Mouse (Mus musculus): Measurements from ENCODE around the gene Tedc1. TPM values are rescaled to one million over a fixed set of nuclear protein-coding genes. Genes with fewer than 3 reads are reported as not detected.

The Tedc1 gene
- polyA plus RNA-seq (2016; fragmentation: Nextera tagmentation; extraction: Ambion mirVana), result 49.4 and 60.2 TPM in 2 replicates

DNA sequence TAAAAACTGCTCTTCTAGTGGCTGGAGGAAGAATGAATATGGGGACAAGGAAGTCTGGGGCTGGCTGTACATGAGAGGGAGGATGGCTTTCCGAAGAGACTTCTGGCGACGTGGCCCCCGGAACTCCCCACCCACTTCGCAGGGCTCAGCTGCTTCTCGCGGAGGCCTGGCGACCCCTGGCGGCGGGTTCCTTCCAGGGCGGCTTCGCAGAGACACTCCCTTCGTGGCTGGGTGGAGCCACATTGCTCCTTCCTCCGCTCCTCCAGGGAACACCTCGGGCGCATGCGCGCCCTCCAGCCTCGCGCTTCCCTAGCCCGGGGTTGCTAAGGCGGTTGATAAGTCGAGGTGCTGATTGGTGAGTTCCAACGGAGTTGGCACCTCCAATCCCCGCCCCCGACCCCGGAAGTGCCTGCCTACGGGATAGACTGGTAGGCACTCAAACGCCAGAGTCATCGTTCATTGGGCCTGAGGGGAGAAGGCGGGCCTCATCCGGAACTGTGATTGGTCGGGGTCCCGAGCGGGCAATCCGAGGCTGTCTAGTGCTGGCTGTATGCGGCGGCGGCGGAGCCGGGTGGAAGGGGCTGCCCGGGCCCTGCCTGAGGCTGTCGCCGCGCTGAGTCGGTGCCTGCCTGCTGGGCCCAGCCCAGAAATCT is at the start of gene Tedc1:
Gene Tedc1 (plus strand): TSS at position 535 of the 653 bp plus-strand sequence.
- under 1% methylated on average over 46 of the region's 46 CpGs for WGBS
- H3K36me3 ChIP-seq, result peaks cover 20% of the 10 kb centered on the region
- H3K4me1 ChIP-seq, result peaks cover 43% of the 10 kb centered on the region
- H3K27ac ChIP-seq, result peak within 1 kb of the TSS; percentile 83
- no peaks in the 10 kb centered on the region for H3K9me3 ChIP-seq (replicated peaks)
- peaks cover 43% of the 10 kb centered on the region for H3K27me3 ChIP-seq (ENCODE audit: low read depth, poor library complexity, severe bottlenecking)
- peak; percentile 99 for DNase-seq (ENCODE audit: low spot score)
- peak within 1 kb of the TSS; percentile 74 for H3K4me3 ChIP-seq

GRCm38 (mm10) chr12:113107431-113108124 is 48.6 kb upstream of the Tedc1 start:
- H3K9me3 ChIP-seq (replicated peaks), result no peaks in the 10 kb centered on the region
- peaks cover 81% of the 10 kb centered on the region for H3K36me3 ChIP-seq
- H3K4me1 ChIP-seq, result 0 out of 2 replicates have a peak, but pooled peaks cover 9% of the 10 kb centered on the region
- no peak overlapping the region for H3K27ac ChIP-seq
- no peak for DNase-seq (ENCODE audit: low spot score)
- H3K27me3 ChIP-seq (ENCODE audit: low read depth, poor library complexity, severe bottlenecking), result no peaks in the 10 kb centered on the region
- 87% methylated on average over 4 of the region's 4 CpGs for WGBS
- H3K4me3 ChIP-seq, result no peak overlapping the region

DNA sequence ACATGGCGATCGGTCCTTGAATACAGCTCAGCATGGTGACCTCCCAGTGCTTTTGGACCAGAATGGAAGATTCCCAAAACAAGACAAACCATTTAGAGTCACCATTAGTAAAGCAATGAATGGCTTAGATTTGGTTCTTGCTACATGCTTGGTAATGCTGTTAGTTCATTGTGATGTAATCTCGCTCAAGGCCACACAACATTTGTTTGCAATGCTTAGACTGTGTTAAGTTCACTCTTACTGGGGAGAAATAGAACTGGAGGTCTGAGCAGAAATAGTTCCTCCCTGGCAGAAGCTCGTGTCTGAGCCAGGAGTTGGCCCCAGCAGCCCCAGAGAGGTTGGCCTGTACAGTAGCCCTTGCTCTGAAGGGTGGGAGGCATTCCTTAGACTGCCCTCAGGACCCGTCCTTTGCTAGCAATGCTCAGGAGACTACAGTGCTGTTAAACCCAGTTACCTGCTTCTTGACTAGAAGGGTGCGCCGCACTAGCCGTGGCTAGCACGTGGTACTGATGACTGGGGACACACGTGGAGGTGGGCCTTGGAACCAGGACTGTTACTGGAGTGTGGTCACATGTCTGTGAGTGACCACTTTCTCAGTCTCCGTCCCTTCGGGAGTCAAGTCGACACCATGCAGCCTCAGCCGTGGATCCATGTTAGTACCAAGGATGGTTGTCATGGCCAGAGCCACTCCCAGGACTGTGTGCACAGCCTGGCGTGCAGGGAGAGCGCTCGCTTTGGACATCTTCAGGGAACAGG is 47.5 kb upstream of the Tedc1 start:
- Histone ChIP-seq H3K9me3 (replicated peaks) (no peaks in the 10 kb centered on the region), H3K4me1 (0 out of 2 replicates have a peak, but pooled peaks cover 5% of the 10 kb centered on the region), H3K27ac (no peak overlapping the region), H3K4me3 (no peak overlapping the region), H3K36me3 (peaks cover 81% of the 10 kb centered on the region), H3K27me3 (ENCODE audit: low read depth, poor library complexity, severe bottlenecking) (no peaks in the 10 kb centered on the region)
- DNase-seq (ENCODE audit: low spot score), result no peak
- 91% methylated on average over 17 of the region's 17 CpGs for WGBS

DNA sequence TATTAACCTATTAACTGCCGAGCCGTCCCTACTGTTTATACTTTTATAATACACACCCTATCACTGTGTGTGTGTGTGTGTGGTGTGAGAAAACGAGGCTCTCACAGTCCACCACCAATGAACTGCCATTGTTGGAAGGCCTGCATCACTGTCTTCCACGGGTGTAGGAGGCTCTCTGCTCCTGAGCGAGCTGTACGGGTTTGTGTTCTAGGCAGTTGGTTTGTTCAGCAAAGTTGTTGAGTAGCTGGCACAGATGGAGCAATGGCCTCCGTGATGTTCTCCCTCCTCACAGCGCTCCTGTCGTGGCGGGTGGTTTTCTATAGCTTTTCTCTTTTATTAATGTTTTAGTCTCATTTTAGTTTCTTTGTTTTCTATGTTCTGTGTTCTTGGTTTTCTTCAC is 46.4 kb upstream of the Tedc1 start:
- Histone ChIP-seq H3K27me3 (ENCODE audit: low read depth, poor library complexity, severe bottlenecking) (no peaks in the 10 kb centered on the region), H3K4me1 (0 out of 2 replicates have a peak, but pooled peaks cover 5% of the 10 kb centered on the region), H3K27ac (no peak overlapping the region), H3K9me3 (replicated peaks) (no peaks in the 10 kb centered on the region), H3K36me3 (peaks cover 81% of the 10 kb centered on the region), H3K4me3 (no peak overlapping the region)
- DNase-seq (ENCODE audit: low spot score), result no peak
- 91% methylated on average over 10 of the region's 10 CpGs for WGBS

DNA sequence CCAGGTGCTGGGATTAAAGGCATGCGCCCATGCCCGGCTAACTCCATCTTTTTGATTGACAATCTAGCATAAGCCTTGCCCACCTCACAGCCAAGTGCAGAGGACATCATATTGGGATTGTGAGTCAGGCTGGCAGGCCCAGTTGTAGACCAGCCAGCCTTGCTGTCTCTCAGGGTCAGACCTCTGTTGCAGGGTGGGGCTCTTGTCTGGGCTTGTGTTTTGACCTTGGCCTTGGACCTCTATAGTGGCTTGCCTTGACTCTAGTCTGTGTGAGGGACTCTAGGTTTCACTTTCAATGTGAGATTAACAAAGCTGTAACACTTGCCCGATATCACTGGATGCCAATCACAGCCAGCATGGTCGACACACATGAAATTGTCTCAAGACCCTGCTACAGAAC is 42.1 kb upstream of the Tedc1 start:
- no peaks in the 10 kb centered on the region for H3K4me1 ChIP-seq
- no peaks in the 10 kb centered on the region for H3K9me3 ChIP-seq (replicated peaks)
- 92% methylated on average over 4 of the region's 4 CpGs for WGBS
- DNase-seq (ENCODE audit: low spot score), result no peak
- no peak overlapping the region for H3K27ac ChIP-seq
- H3K4me3 ChIP-seq, result no peak overlapping the region
- peaks cover 84% of the 10 kb centered on the region for H3K36me3 ChIP-seq
- H3K27me3 ChIP-seq (ENCODE audit: low read depth, poor library complexity, severe bottlenecking), result no peaks in the 10 kb centered on the region

DNA sequence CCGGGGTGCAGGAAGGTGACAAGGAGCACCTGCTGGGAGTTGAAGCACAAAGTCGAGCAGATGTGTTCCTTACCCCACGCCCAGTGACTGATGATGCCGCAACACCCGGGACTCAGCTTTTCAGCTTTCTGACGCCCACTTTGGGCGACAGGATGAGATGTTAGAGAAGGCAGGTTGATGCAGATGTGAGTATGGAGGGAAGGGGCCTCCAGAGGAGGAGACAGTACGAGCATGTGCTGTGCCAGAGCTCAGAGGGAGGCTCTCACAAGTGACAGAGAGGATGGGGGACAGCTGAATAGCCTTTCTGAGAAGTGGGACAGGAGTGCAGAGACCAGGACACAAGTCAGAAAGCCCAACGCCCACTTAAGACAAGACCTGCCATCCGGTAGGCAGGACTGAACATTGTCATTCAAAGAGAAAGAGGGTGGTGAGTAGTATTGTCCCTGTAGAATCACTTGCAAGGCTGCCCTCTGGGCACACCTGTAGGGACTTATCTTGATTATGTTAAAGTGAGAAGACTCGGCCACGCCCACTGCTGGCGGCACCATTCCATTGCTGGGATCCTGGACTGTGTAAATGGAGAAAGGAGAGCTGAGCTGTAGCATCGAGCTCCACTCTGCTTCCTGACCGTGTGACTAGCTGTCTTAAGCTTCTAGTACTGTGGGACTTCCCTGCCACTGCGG is 41.2 kb upstream of the Tedc1 start:
- H3K9me3 ChIP-seq (replicated peaks), result no peaks in the 10 kb centered on the region
- H3K27me3 ChIP-seq (ENCODE audit: low read depth, poor library complexity, severe bottlenecking), result no peaks in the 10 kb centered on the region
- H3K36me3 ChIP-seq, result peaks cover 87% of the 10 kb centered on the region
- no peak overlapping the region for H3K4me3 ChIP-seq
- no peak for DNase-seq (ENCODE audit: low spot score)
- no peaks in the 10 kb centered on the region for H3K4me1 ChIP-seq
- 86% methylated on average over 16 of the region's 16 CpGs for WGBS
- no peak overlapping the region for H3K27ac ChIP-seq

GRCm38 (mm10) chr12:113119516-113120410 is 36.5 kb upstream of the Tedc1 start:
- peaks cover 98% of the 10 kb centered on the region for H3K36me3 ChIP-seq
- 88% methylated on average over 20 of the region's 20 CpGs for WGBS
- peak; percentile 85 for DNase-seq (ENCODE audit: low spot score)
- no peaks in the 10 kb centered on the region for H3K27me3 ChIP-seq (ENCODE audit: low read depth, poor library complexity, severe bottlenecking)
- H3K4me3 ChIP-seq, result no peak overlapping the region
- no peaks in the 10 kb centered on the region for H3K4me1 ChIP-seq
- H3K9me3 ChIP-seq (replicated peaks), result no peaks in the 10 kb centered on the region
- no peak overlapping the region for H3K27ac ChIP-seq

GRCm38 (mm10) chr12:113124726-113125125 is 31.5 kb upstream of the Tedc1 start:
- Histone ChIP-seq H3K4me3 (no peak overlapping the region), H3K36me3 (peaks cover 100% of the 10 kb centered on the region), H3K4me1 (no peaks in the 10 kb centered on the region), H3K27me3 (ENCODE audit: low read depth, poor library complexity, severe bottlenecking) (no peaks in the 10 kb centered on the region), H3K27ac (no peak overlapping the region), H3K9me3 (replicated peaks) (no peaks in the 10 kb centered on the region)
- 87% methylated on average over 6 of the region's 6 CpGs for WGBS
- no peak for DNase-seq (ENCODE audit: low spot score)

DNA sequence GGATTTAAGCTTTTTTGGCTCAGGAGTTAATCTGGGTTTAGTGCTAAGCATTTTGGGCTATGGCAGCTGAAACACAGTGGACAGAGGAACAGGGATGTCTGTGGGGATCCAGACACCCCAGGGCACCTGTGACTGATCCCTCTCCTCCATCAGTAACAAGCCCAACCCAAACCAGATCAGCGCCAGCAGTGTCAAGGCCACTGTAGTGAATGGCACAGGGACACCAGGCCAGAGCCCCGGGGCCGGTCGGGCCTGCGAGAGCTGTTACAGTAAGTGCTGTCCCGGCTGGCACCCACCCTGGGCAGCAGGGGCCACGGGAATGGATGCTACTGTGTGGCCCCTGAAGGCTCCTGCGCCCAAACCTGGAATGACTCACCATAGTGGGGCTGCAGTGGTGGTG is 25.5 kb upstream of the Tedc1 start:
- peaks cover 100% of the 10 kb centered on the region for H3K36me3 ChIP-seq
- over 99% methylated on average over 8 of the region's 8 CpGs for WGBS
- no peaks in the 10 kb centered on the region for H3K9me3 ChIP-seq (replicated peaks)
- H3K4me1 ChIP-seq, result no peaks in the 10 kb centered on the region
- DNase-seq (ENCODE audit: low spot score), result no peak
- H3K27me3 ChIP-seq (ENCODE audit: low read depth, poor library complexity, severe bottlenecking), result no peaks in the 10 kb centered on the region
- H3K27ac ChIP-seq, result no peak overlapping the region
- no peak overlapping the region for H3K4me3 ChIP-seq

GRCm38 (mm10) chr12:113131601-113132000 is 24.6 kb upstream of the Tedc1 start:
- Histone ChIP-seq H3K36me3 (peaks cover 100% of the 10 kb centered on the region), H3K27me3 (ENCODE audit: low read depth, poor library complexity, severe bottlenecking) (no peaks in the 10 kb centered on the region), H3K27ac (no peak overlapping the region), H3K4me3 (no peak overlapping the region), H3K9me3 (replicated peaks) (no peaks in the 10 kb centered on the region), H3K4me1 (no peaks in the 10 kb centered on the region)
- no peak for DNase-seq (ENCODE audit: low spot score)
- 97% methylated on average over 14 of the region's 14 CpGs for WGBS

DNA sequence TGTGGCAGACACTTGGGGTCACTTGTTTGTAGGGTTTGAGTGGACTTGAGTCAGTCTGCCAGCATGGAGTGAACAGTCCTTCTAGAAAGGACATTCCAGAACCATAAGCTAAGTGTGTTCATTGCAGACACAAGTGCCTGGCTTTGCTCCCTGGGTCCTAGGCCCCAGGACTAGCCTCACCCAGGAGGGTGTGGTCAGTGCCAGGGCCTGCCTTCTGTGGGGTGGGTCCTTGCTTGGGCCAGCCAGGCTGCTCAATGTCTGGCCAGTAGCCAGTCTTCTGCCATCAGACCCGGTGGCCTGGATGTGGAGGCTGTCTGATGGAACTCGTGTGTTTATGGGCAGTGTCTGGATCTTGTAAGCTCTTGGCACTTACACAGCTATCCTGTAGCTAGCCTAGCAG is 23.7 kb upstream of the Tedc1 start:
- DNase-seq (ENCODE audit: low spot score), result no peak
- Histone ChIP-seq H3K4me1 (no peaks in the 10 kb centered on the region), H3K27me3 (ENCODE audit: low read depth, poor library complexity, severe bottlenecking) (no peaks in the 10 kb centered on the region), H3K4me3 (no peak overlapping the region), H3K27ac (no peak overlapping the region), H3K9me3 (replicated peaks) (no peaks in the 10 kb centered on the region), H3K36me3 (peaks cover 100% of the 10 kb centered on the region)
- WGBS, result 87% methylated on average over 2 of the region's 2 CpGs

DNA sequence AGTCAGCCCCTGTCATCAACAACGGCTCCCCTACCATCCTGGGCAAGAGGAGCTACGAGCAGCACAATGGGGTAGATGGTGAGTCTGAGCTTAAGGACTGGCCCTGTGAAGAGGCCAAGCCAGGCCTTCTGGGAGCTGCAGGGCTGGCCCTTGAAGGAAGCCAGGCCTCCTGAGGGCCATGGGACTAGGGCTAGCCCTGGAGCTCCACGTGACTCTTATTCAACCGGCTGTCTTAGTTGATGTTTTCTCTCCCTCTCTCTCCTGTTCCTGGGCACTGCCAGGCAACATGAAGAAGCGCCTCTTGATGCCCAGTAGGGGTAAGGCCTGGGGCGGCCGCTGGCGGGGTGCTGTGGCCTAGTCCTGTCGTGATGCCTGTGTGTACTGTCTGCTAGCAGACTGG is 23.0 kb upstream of the Tedc1 start:
- no peak for DNase-seq (ENCODE audit: low spot score)
- H3K4me3 ChIP-seq, result no peak overlapping the region
- 92% methylated on average over 9 of the region's 9 CpGs for WGBS
- no peaks in the 10 kb centered on the region for H3K27me3 ChIP-seq (ENCODE audit: low read depth, poor library complexity, severe bottlenecking)
- H3K36me3 ChIP-seq, result peaks cover 100% of the 10 kb centered on the region
- no peak overlapping the region for H3K27ac ChIP-seq
- H3K4me1 ChIP-seq, result no peaks in the 10 kb centered on the region
- H3K9me3 ChIP-seq (replicated peaks), result no peaks in the 10 kb centered on the region

Measured in limb, embryonic 10.5 days (tissue).